Mouse (Mus musculus): ENCODE data around the gene Irf3. TPM values are rescaled to one million over a fixed set of nuclear protein-coding genes. Genes with fewer than 3 reads are reported as not detected.
A peak's percentile ranks its signal among the peaks of the same experiment; 100 is the strongest.

The Irf3 gene
- polyA plus RNA-seq, 1 experiment: 108 TPM

- H3K4me3 ChIP-seq (ENCODE audit: control insufficient read depth, low read depth, low read length): no peak overlapping the region
- H3K4me1 ChIP-seq (ENCODE audit: control insufficient read depth, insufficient read depth, low read length): no peaks in the 10 kb centered on the region
- H3K36me3 ChIP-seq (ENCODE audit: control insufficient read depth, insufficient read depth, low read length): peaks cover 2% of the 10 kb centered on the region
- no peaks in the 10 kb centered on the region for H3K27me3 ChIP-seq (ENCODE audit: control insufficient read depth, insufficient read depth, low read length)
- TF ChIP-seq POLR2A (IDR thresholded peaks at IDR 0.05; ENCODE audit: control insufficient read depth, low read depth, low read length) (no peak), CTCF (IDR thresholded peaks at IDR 0.05; ENCODE audit: control insufficient read depth, insufficient read depth, insufficient replicate concordance, low read depth, low read length) (no peak)
- H3K27ac ChIP-seq (ENCODE audit: control insufficient read depth, insufficient read depth, low read depth, low read length): no peak overlapping the region
These were observed 10.4 kb downstream of the Irf3 start for GRCm38 (mm10) chr7:45007846-45008245.

GRCm38 (mm10) chr7:45008411-45008810 is 11.0 kb downstream of the Irf3 start:
- Histone ChIP-seq H3K27ac (ENCODE audit: control insufficient read depth, insufficient read depth, low read depth, low read length) (no peak overlapping the region), H3K4me3 (ENCODE audit: control insufficient read depth, low read depth, low read length) (no peak overlapping the region), H3K27me3 (ENCODE audit: control insufficient read depth, insufficient read depth, low read length) (no peaks in the 10 kb centered on the region), H3K36me3 (ENCODE audit: control insufficient read depth, insufficient read depth, low read length) (peaks cover 2% of the 10 kb centered on the region), H3K4me1 (ENCODE audit: control insufficient read depth, insufficient read depth, low read length) (no peaks in the 10 kb centered on the region)
- TF ChIP-seq CTCF (IDR thresholded peaks at IDR 0.05; ENCODE audit: control insufficient read depth, insufficient read depth, insufficient replicate concordance, low read depth, low read length) (no peak), POLR2A (IDR thresholded peaks at IDR 0.05; ENCODE audit: control insufficient read depth, low read depth, low read length) (no peak)

GRCm38 (mm10) chr7:45012011-45012410 is 14.6 kb downstream of the Irf3 start:
- TF ChIP-seq POLR2A (IDR thresholded peaks at IDR 0.05; ENCODE audit: control insufficient read depth, low read depth, low read length) (no peak), CTCF (IDR thresholded peaks at IDR 0.05; ENCODE audit: control insufficient read depth, insufficient read depth, insufficient replicate concordance, low read depth, low read length) (no peak)
- no peaks in the 10 kb centered on the region; the same call in 1 of the 2 replicates for H3K36me3 ChIP-seq (ENCODE audit: control insufficient read depth, insufficient read depth, low read length)

GRCm38 (mm10) chr7:45012824-45013223 is 15.4 kb downstream of the Irf3 start:
- Histone ChIP-seq H3K4me1 (ENCODE audit: control insufficient read depth, insufficient read depth, low read length) (peaks cover 9% of the 10 kb centered on the region), H3K4me3 (ENCODE audit: control insufficient read depth, low read depth, low read length) (no peak overlapping the region), H3K36me3 (ENCODE audit: control insufficient read depth, insufficient read depth, low read length) (no peaks in the 10 kb centered on the region; the same call in 1 of the 2 replicates), H3K27me3 (ENCODE audit: control insufficient read depth, insufficient read depth, low read length) (no peaks in the 10 kb centered on the region), H3K27ac (ENCODE audit: control insufficient read depth, insufficient read depth, low read depth, low read length) (no peak overlapping the region)
- TF ChIP-seq POLR2A (IDR thresholded peaks at IDR 0.05; ENCODE audit: control insufficient read depth, low read depth, low read length) (no peak), CTCF (IDR thresholded peaks at IDR 0.05; ENCODE audit: control insufficient read depth, insufficient read depth, insufficient replicate concordance, low read depth, low read length) (no peak)

More at GRCm38 (mm10) chr7:45012011-45012410, 14.6 kb downstream of the Irf3 start:
- H3K27ac ChIP-seq (ENCODE audit: control insufficient read depth, insufficient read depth, low read depth, low read length): no peak overlapping the region
- H3K4me1 ChIP-seq (ENCODE audit: control insufficient read depth, insufficient read depth, low read length): peaks cover 2% of the 10 kb centered on the region
- H3K4me3 ChIP-seq (ENCODE audit: control insufficient read depth, low read depth, low read length): no peak overlapping the region
- H3K27me3 ChIP-seq (ENCODE audit: control insufficient read depth, insufficient read depth, low read length): no peaks in the 10 kb centered on the region

GRCm38 (mm10) chr7:45013366-45014095 is 16.1 kb downstream of the Irf3 start:
- Histone ChIP-seq H3K27ac (ENCODE audit: control insufficient read depth, insufficient read depth, low read depth, low read length) (no peak overlapping the region), H3K4me1 (ENCODE audit: control insufficient read depth, insufficient read depth, low read length) (peaks cover 14% of the 10 kb centered on the region), H3K4me3 (ENCODE audit: control insufficient read depth, low read depth, low read length) (no peak overlapping the region), H3K27me3 (ENCODE audit: control insufficient read depth, insufficient read depth, low read length) (no peaks in the 10 kb centered on the region), H3K36me3 (ENCODE audit: control insufficient read depth, insufficient read depth, low read length) (no peaks in the 10 kb centered on the region; the same call in 1 of the 2 replicates)
- no peak for TF ChIP-seq POLR2A (IDR thresholded peaks at IDR 0.05; ENCODE audit: control insufficient read depth, low read depth, low read length)
- no peak for TF ChIP-seq CTCF (IDR thresholded peaks at IDR 0.05; ENCODE audit: control insufficient read depth, insufficient read depth, insufficient replicate concordance, low read depth, low read length)

- Histone ChIP-seq H3K27ac (ENCODE audit: control insufficient read depth, insufficient read depth, low read depth, low read length) (no peak overlapping the region), H3K4me1 (ENCODE audit: control insufficient read depth, insufficient read depth, low read length) (peaks cover 17% of the 10 kb centered on the region), H3K36me3 (ENCODE audit: control insufficient read depth, insufficient read depth, low read length) (no peaks in the 10 kb centered on the region; the same call in 1 of the 2 replicates), H3K4me3 (ENCODE audit: control insufficient read depth, low read depth, low read length) (no peak overlapping the region), H3K27me3 (ENCODE audit: control insufficient read depth, insufficient read depth, low read length) (no peaks in the 10 kb centered on the region)
- TF ChIP-seq CTCF (IDR thresholded peaks at IDR 0.05; ENCODE audit: control insufficient read depth, insufficient read depth, insufficient replicate concordance, low read depth, low read length): no peak
- no peak for TF ChIP-seq POLR2A (IDR thresholded peaks at IDR 0.05; ENCODE audit: control insufficient read depth, low read depth, low read length)
These were observed 16.6 kb downstream of the Irf3 start for GRCm38 (mm10) chr7:45014096-45014451.

- H3K27me3 ChIP-seq (ENCODE audit: control insufficient read depth, insufficient read depth, low read length): no peaks in the 10 kb centered on the region
- H3K36me3 ChIP-seq (ENCODE audit: control insufficient read depth, insufficient read depth, low read length): no peaks in the 10 kb centered on the region
- no peak for TF ChIP-seq CTCF (IDR thresholded peaks at IDR 0.05; ENCODE audit: control insufficient read depth, insufficient read depth, insufficient replicate concordance, low read depth, low read length)
- no peak for TF ChIP-seq POLR2A (IDR thresholded peaks at IDR 0.05; ENCODE audit: control insufficient read depth, low read depth, low read length)
- peak overlapping the region; percentile 76 for H3K27ac ChIP-seq (ENCODE audit: control insufficient read depth, insufficient read depth, low read depth, low read length)
- peaks cover 17% of the 10 kb centered on the region for H3K4me1 ChIP-seq (ENCODE audit: control insufficient read depth, insufficient read depth, low read length)
- H3K4me3 ChIP-seq (ENCODE audit: control insufficient read depth, low read depth, low read length): peak overlapping the region; percentile 86
These were observed 18.0 kb downstream of the Irf3 start for GRCm38 (mm10) chr7:45015344-45015956.
